Mouse (Mus musculus) embryonic facial prominence, embryonic 13.5 days (tissue): ENCODE results near the gene Trim27. TPM values are rescaled to one million over a fixed set of nuclear protein-coding genes. Genes with fewer than 3 reads are reported as not detected.

Source experiments
- ATAC-seq: fragments of 200-750 bp; cut with Nextera tagmentation; 2 replicates; pipeline ENCODE4 v1.8.0; 2017; ENCODE audit warnings: low read depth; ENCODE audit not compliant: insufficient number of reproducible peaks, insufficient read depth, low FRiP score, low TSS enrichment
- H3K27ac ChIP-seq: fragments of 300-500 bp; sonication (generic); 2 replicates; pipeline ENCODE4 v1.5.1; 2015; ENCODE audit warnings: moderate library complexity, mild to moderate bottlenecking, inconsistent platforms
- H3K27me3 ChIP-seq: fragments of 300-500 bp; sonication (generic); 2 replicates; pipeline ENCODE4 v1.6.1; 2015; ENCODE audit warnings: mild to moderate bottlenecking, inconsistent platforms
- H3K36me3 ChIP-seq: fragments of 300-500 bp; sonication (generic); 2 replicates; pipeline ENCODE4 v1.6.1; 2015; ENCODE audit warnings: mild to moderate bottlenecking, inconsistent platforms
- H3K4me1 ChIP-seq: fragments of 300-500 bp; sonication (generic); 2 replicates; pipeline ENCODE4 v1.6.1; 2015; ENCODE audit warnings: inconsistent platforms
- H3K4me2 ChIP-seq: fragments of 300-500 bp; sonication (generic); 2 replicates; pipeline ENCODE4 v1.6.1; 2015; ENCODE audit warnings: moderate library complexity, mild to moderate bottlenecking, inconsistent platforms
- H3K4me3 ChIP-seq: fragments of 300-500 bp; sonication (generic); 2 replicates; pipeline ENCODE4 v1.5.1; 2015; ENCODE audit warnings: mild to moderate bottlenecking, inconsistent platforms
- H3K9ac ChIP-seq: fragments of 300-500 bp; sonication (generic); 2 replicates; pipeline ENCODE4 v1.6.1; 2015; ENCODE audit warnings: mild to moderate bottlenecking, inconsistent platforms
- H3K9me3 ChIP-seq: fragments of 300-500 bp; sonication (generic); 2 replicates; pipeline ENCODE4 v1.6.1; 2016; ENCODE audit warnings: inconsistent platforms
- WGBS: fragments of 180-500 bp; shearing (Covaris S2); methylation state at CpG from one replicate; pipeline ENCODE4 v1.1.7; 2015; ENCODE audit warnings: mixed read lengths; 5-methylcytosine and 5-hydroxymethylcytosine counted together
- polyA plus RNA-seq: library from polyadenylated mRNA; unstranded; fragments of >200 nt; fragmentation: Nextera tagmentation; extraction: Ambion mirVana; gene quantifications from 2 replicates; pipeline ENCODE4 v1.2.1, GENCODE M21; 2015

Trim27 gene
- polyA plus RNA-seq, 1 experiment from 2014 or later, result 143 TPM

- H3K9ac ChIP-seq, result no peak overlapping the region
- H3K27ac ChIP-seq, result no peak overlapping the region
- WGBS, result 72% methylated on average over 2 of the region's 2 CpGs
- H3K4me2 ChIP-seq, result 0 out of 2 replicates have a peak overlapping the region, but pooled peaks have one; percentile 60
- no peaks in the 10 kb centered on the region for H3K9me3 ChIP-seq
- no peak for ATAC-seq
- no peaks in the 10 kb centered on the region for H3K27me3 ChIP-seq
- H3K4me3 ChIP-seq, result 0 out of 2 replicates have a peak overlapping the region, but pooled peaks have one; percentile 67
- H3K4me1 ChIP-seq, result peaks cover 4% of the 10 kb centered on the region; the same call in 1 of the 2 replicates
- peaks cover 22% of the 10 kb centered on the region for H3K36me3 ChIP-seq
These were observed 19.1 kb downstream of the Trim27 start for GRCm38 (mm10) chr13:21198313-21198712.

GRCm38 (mm10) chr13:21199046-21200028 is 20.1 kb downstream of the Trim27 start:
- Histone ChIP-seq H3K4me2 (peak overlapping the region; percentile 60), H3K4me3 (peak overlapping the region; percentile 67), H3K4me1 (peaks cover 4% of the 10 kb centered on the region; the same call in 1 of the 2 replicates), H3K9me3 (no peaks in the 10 kb centered on the region), H3K36me3 (peaks cover 14% of the 10 kb centered on the region; the same call in 1 of the 2 replicates), H3K27ac (peak overlapping the region; percentile 81), H3K27me3 (no peaks in the 10 kb centered on the region), H3K9ac (peak overlapping the region; percentile 77)
- 0 out of 2 replicates have a peak, but pooled peaks have one; percentile 40 for ATAC-seq
- 4% methylated on average over 17 of the region's 17 CpGs for WGBS

GRCm38 (mm10) chr13:21200043-21200999 is 21.1 kb downstream of the Trim27 start:
- Histone ChIP-seq H3K9me3 (no peaks in the 10 kb centered on the region), H3K4me2 (peak overlapping the region; percentile 60), H3K27ac (peak overlapping the region; percentile 81), H3K27me3 (no peaks in the 10 kb centered on the region), H3K36me3 (0 out of 2 replicates have a peak, but pooled peaks cover 4% of the 10 kb centered on the region), H3K4me3 (peak overlapping the region; percentile 67), H3K4me1 (peaks cover 4% of the 10 kb centered on the region; the same call in 1 of the 2 replicates), H3K9ac (peak overlapping the region; percentile 77)
- WGBS, result 5% methylated on average over 48 of the region's 48 CpGs
- peak; percentile 95 for ATAC-seq

- 1% methylated on average over 20 of the region's 20 CpGs for whole genome bisulfite sequencing
- Histone ChIP-seq H3K4me1 (no peaks in the 10 kb centered on the region; the same call in 1 of the 2 replicates), H3K4me2 (peak overlapping the region; percentile 61), H3K27ac (no peak overlapping the region), H3K27me3 (no peaks in the 10 kb centered on the region), H3K9me3 (peaks cover 2% of the 10 kb centered on the region; the same call in 1 of the 2 replicates), H3K36me3 (no peaks in the 10 kb centered on the region), H3K9ac (no peak overlapping the region), H3K4me3 (peak overlapping the region; percentile 42)
- 0 out of 2 replicates have a peak, but pooled peaks have one; percentile 32 for ATAC-seq
These were observed 36.2 kb downstream of the Trim27 start for GRCm38 (mm10) chr13:21215275-21215983.

- H3K4me1 ChIP-seq, result no peaks in the 10 kb centered on the region; the same call in 1 of the 2 replicates
- 33% methylated on average over 1 of the region's 1 CpGs for WGBS
- no peaks in the 10 kb centered on the region for H3K36me3 ChIP-seq
- no peak for ATAC-seq
- H3K9me3 ChIP-seq, result no peaks in the 10 kb centered on the region; the same call in 1 of the 2 replicates
- no peaks in the 10 kb centered on the region for H3K27me3 ChIP-seq
- H3K9ac ChIP-seq, result no peak overlapping the region
- H3K4me3 ChIP-seq, result no peak overlapping the region
- H3K27ac ChIP-seq, result no peak overlapping the region
- H3K4me2 ChIP-seq, result no peak overlapping the region
These were observed 37.5 kb downstream of the Trim27 start for GRCm38 (mm10) chr13:21216781-21217180.

GRCm38 (mm10) chr13:21221656-21222462 is 42.6 kb downstream of the Trim27 start:
- peak overlapping the region; percentile 72 for H3K9ac ChIP-seq
- peak; percentile 78 for ATAC-seq
- 2% methylated on average over 20 of the region's 20 CpGs for WGBS
- H3K36me3 ChIP-seq, result no peaks in the 10 kb centered on the region
- peak overlapping the region; percentile 68 for H3K27ac ChIP-seq
- H3K4me2 ChIP-seq, result peak overlapping the region; percentile 62
- peak overlapping the region; percentile 61 for H3K4me3 ChIP-seq
- no peaks in the 10 kb centered on the region for H3K4me1 ChIP-seq
- H3K27me3 ChIP-seq, result no peaks in the 10 kb centered on the region
- no peaks in the 10 kb centered on the region for H3K9me3 ChIP-seq

GRCm38 (mm10) chr13:21222463-21223022 is 43.3 kb downstream of the Trim27 start:
- Histone ChIP-seq H3K9me3 (no peaks in the 10 kb centered on the region), H3K4me2 (peak overlapping the region; percentile 62), H3K4me3 (peak overlapping the region; percentile 61), H3K27me3 (no peaks in the 10 kb centered on the region), H3K36me3 (no peaks in the 10 kb centered on the region), H3K4me1 (no peaks in the 10 kb centered on the region), H3K9ac (peak overlapping the region; percentile 72), H3K27ac (peak overlapping the region; percentile 68)
- peak; percentile 91 for ATAC-seq
- WGBS, result under 1% methylated on average over 20 of the region's 20 CpGs

GRCm38 (mm10) chr13:21223242-21223655 is 44.0 kb downstream of the Trim27 start:
- no peak for ATAC-seq
- no peaks in the 10 kb centered on the region for H3K36me3 ChIP-seq
- no peaks in the 10 kb centered on the region for H3K4me1 ChIP-seq

GRCm38 (mm10) chr13:21224376-21224775 is 45.1 kb downstream of the Trim27 start:
- H3K4me1 ChIP-seq, result no peaks in the 10 kb centered on the region
- H3K9me3 ChIP-seq, result no peaks in the 10 kb centered on the region
- no peak overlapping the region for H3K27ac ChIP-seq
- H3K4me3 ChIP-seq, result no peak overlapping the region
- H3K36me3 ChIP-seq, result no peaks in the 10 kb centered on the region
- no peak overlapping the region for H3K4me2 ChIP-seq
- no peak for ATAC-seq
- 75% methylated on average over 1 of the region's 1 CpGs for WGBS
- no peak overlapping the region for H3K9ac ChIP-seq
- no peaks in the 10 kb centered on the region for H3K27me3 ChIP-seq

More at GRCm38 (mm10) chr13:21223242-21223655, 44.0 kb downstream of the Trim27 start:
- H3K27ac ChIP-seq, result no peak overlapping the region
- no peaks in the 10 kb centered on the region for H3K27me3 ChIP-seq
- 1% methylated on average over 10 of the region's 10 CpGs for WGBS
- H3K9ac ChIP-seq, result peak overlapping the region; percentile 72
- H3K4me2 ChIP-seq, result peak overlapping the region; percentile 62
- H3K4me3 ChIP-seq, result peak overlapping the region; percentile 61
- H3K9me3 ChIP-seq, result no peaks in the 10 kb centered on the region

GRCm38 (mm10) chr13:21225206-21225605 is 46.0 kb downstream of the Trim27 start:
- H3K4me1 ChIP-seq, result no peaks in the 10 kb centered on the region
- 61% methylated on average over 6 of the region's 6 CpGs for WGBS
- no peak for ATAC-seq
- H3K36me3 ChIP-seq, result no peaks in the 10 kb centered on the region
- H3K9me3 ChIP-seq, result no peaks in the 10 kb centered on the region
- no peaks in the 10 kb centered on the region for H3K27me3 ChIP-seq
- H3K4me3 ChIP-seq, result no peak overlapping the region
- no peak overlapping the region for H3K27ac ChIP-seq
- no peak overlapping the region for H3K9ac ChIP-seq
- no peak overlapping the region for H3K4me2 ChIP-seq
